Mouse (Mus musculus) heart, adult 2 months (tissue): ENCODE measurements around the gene Srebf1.

Source experiments
- CTCF ChIP-seq: fragments of 200-600 bp; IDR thresholded peaks from 2 replicates; pipeline ENCODE4 v1.8.1; 2022; ENCODE audit warnings: antibody characterized with exemption, mild to moderate bottlenecking, moderate library complexity
- EP300 ChIP-seq: fragments of 200-500 bp; IDR thresholded peaks from 2 replicates; pipeline ENCODE4 v1.6.1; 2011; ENCODE audit warnings: low read depth, low read length, control low read depth; ENCODE audit not compliant: insufficient read depth

GRCm38 (mm10) chr11:60159955-60160354 is 62.4 kb downstream of the Srebf1 start:
- TF ChIP-seq EP300: no peak
- TF ChIP-seq CTCF: no peak
